Mouse (Mus musculus) neural tube, embryonic 13.5 days (tissue): Measurements from ENCODE around the gene Fancc. TPM values are rescaled to one million over a fixed set of nuclear protein-coding genes. Genes with fewer than 3 reads are reported as not detected.
A peak's percentile ranks its signal among the peaks of the same experiment; 100 is the strongest.

Experiments
- ATAC-seq: fragments of 200-750 bp; cut with Nextera tagmentation; 2 replicates; pipeline ENCODE4 v1.8.0; 2017; ENCODE audit warnings: low read depth, mild to moderate bottlenecking, moderate TSS enrichment, moderate library complexity
- H3K27ac ChIP-seq: fragments of 300-500 bp; sonication (generic); replicated peaks from 2 replicates; pipeline ENCODE4 v1.5.1; 2015; ENCODE audit warnings: moderate library complexity, mild to moderate bottlenecking, inconsistent platforms
- H3K27me3 ChIP-seq: fragments of 300-500 bp; sonication (generic); 2 replicates; pipeline ENCODE4 v1.6.1; 2015; ENCODE audit warnings: mild to moderate bottlenecking, inconsistent platforms
- H3K36me3 ChIP-seq: fragments of 300-500 bp; sonication (generic); 2 replicates; pipeline ENCODE4 v1.6.1; 2015; ENCODE audit warnings: mild to moderate bottlenecking, inconsistent platforms
- H3K4me1 ChIP-seq: fragments of 300-500 bp; sonication (generic); replicated peaks from 2 replicates; pipeline ENCODE4 v1.6.1; 2015; ENCODE audit warnings: inconsistent platforms
- H3K4me2 ChIP-seq: fragments of 300-500 bp; sonication (generic); 2 replicates; pipeline ENCODE4 v1.6.1; 2015; ENCODE audit warnings: inconsistent platforms, mild to moderate bottlenecking, moderate library complexity
- H3K4me3 ChIP-seq: fragments of 300-500 bp; sonication (generic); 2 replicates; pipeline ENCODE4 v1.5.1; 2015; ENCODE audit warnings: mild to moderate bottlenecking, inconsistent platforms
- H3K9ac ChIP-seq: fragments of 300-500 bp; sonication (generic); 2 replicates; pipeline ENCODE4 v1.6.1; 2015; ENCODE audit warnings: moderate library complexity, mild to moderate bottlenecking, inconsistent platforms
- H3K9me3 ChIP-seq: fragments of 300-500 bp; sonication (generic); 2 replicates; pipeline ENCODE4 v1.6.1; 2016; ENCODE audit warnings: inconsistent platforms
- WGBS: fragments of 180-500 bp; shearing (Covaris S2); methylation state at CpG from one replicate; pipeline ENCODE4 v1.1.7; 2015; 5-methylcytosine and 5-hydroxymethylcytosine counted together
- polyA plus RNA-seq: library from polyadenylated mRNA; unstranded; fragments of >200 nt; fragmentation: Nextera tagmentation; extraction: Ambion mirVana; gene quantifications from 2 replicates; pipeline ENCODE4 v1.2.1, GENCODE M21; 2015

Fancc gene
- polyA plus RNA-seq, 1 experiment from 2014 or later: 15.3 TPM

DNA sequence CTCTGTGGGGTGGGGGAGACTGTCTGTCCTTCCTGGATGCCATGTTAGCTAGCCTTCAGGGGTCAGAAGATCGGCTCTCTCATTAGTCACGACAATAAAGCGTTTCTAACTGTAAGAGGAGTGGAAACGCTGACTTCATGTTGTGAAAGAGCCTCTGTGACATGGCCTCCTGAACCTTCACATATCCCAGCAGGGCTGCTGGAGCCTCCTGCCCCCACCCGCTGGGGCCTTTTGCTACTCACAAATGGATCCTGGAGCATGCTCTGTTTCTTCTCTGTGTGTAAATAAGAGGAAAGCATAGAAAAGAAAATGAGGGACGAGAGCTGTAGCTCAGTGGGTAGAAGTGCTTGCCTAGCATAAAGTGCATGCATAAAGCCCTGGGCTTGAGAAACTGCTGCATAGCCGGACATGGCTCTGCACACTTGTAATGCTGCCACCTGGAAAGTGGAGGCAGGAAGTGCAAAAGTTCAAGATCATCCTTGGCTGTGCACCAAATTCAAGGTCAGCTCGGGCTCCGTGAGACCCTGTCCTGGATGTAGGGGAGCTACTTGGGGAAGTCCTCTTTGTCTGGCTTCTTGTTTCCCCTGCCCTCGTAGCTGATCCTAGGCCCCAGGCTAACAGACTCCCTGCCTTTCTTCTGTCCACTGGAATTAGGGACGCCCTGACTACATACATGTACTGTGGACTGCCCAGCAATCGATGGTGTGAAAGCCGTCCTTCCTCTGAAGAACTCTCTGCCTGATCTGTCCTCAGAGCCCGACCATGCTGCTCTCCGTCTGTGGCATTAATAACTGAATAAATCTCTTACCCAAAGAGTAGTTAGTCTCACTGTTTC is 202.5 kb downstream of the Fancc start:
- no peaks in the 10 kb centered on the region for H3K27me3 ChIP-seq
- H3K36me3 ChIP-seq: peaks cover 32% of the 10 kb centered on the region
- no peak overlapping the region for H3K4me3 ChIP-seq
- peak overlapping the region; percentile 72 for H3K27ac ChIP-seq
- 20% methylated on average over 15 of the region's 15 CpGs for WGBS
- ATAC-seq: peak; percentile 56; the same call in 1 of the 2 replicates
- H3K9ac ChIP-seq: peak overlapping the region; percentile 35; the same call in 1 of the 2 replicates
- H3K9me3 ChIP-seq: no peaks in the 10 kb centered on the region
- 0 out of 2 replicates have a peak overlapping the region, but pooled peaks have one; percentile 13 for H3K4me2 ChIP-seq
- peaks cover 40% of the 10 kb centered on the region for H3K4me1 ChIP-seq

DNA sequence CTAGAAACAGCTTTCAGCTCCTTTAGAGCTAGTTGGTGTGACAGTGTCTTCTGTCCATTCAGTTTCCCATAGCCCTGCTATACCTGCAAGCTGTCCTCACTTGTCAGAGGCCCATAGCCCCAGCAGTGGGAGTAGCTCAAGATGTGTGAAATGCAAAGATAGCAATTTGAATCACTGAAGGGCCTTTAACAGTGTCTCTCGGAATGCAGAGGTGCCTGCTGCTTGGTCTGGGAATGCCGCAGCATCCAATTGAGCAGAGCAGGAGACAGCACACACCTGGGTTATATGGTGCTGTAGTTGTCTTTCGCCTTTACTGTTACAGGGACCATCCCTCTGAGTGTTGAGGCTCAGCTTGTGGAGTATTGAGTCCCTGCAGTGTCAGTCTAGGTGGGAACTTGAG is 203.4 kb downstream of the Fancc start:
- WGBS: 42% methylated on average over 3 of the region's 3 CpGs
- Histone ChIP-seq H3K4me1 (peaks cover 49% of the 10 kb centered on the region), H3K4me2 (no peak overlapping the region), H3K36me3 (peaks cover 24% of the 10 kb centered on the region), H3K9me3 (no peaks in the 10 kb centered on the region), H3K27ac (peak overlapping the region; percentile 72), H3K27me3 (no peaks in the 10 kb centered on the region), H3K9ac (no peak overlapping the region), H3K4me3 (no peak overlapping the region)
- no peak for ATAC-seq

DNA sequence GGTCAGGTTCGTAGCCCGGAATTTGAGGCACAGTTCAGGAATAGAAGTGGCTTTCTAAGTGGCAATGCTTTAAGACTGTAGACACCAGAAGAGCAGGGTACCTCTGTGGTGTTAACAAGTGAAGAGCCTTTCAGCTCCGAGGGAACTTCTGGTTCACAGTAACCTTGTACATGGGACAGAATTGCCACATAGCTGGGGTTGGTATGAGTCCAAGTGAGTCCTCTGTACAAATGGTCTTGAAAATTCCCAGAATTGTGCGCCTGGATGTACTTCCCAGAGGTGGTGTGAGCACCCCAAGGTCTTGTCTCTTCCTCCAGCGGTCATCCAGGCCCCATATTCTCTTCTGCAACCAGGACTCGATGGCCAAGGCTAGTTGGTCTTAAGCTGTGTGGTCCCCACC is 206.1 kb downstream of the Fancc start:
- ATAC-seq: no peak
- Histone ChIP-seq H3K9ac (no peak overlapping the region), H3K27me3 (no peaks in the 10 kb centered on the region), H3K4me1 (peaks cover 52% of the 10 kb centered on the region), H3K27ac (no peak overlapping the region), H3K9me3 (no peaks in the 10 kb centered on the region), H3K4me3 (no peak overlapping the region), H3K4me2 (no peak overlapping the region), H3K36me3 (peaks cover 21% of the 10 kb centered on the region)
- WGBS: 96% methylated on average over 6 of the region's 6 CpGs

DNA sequence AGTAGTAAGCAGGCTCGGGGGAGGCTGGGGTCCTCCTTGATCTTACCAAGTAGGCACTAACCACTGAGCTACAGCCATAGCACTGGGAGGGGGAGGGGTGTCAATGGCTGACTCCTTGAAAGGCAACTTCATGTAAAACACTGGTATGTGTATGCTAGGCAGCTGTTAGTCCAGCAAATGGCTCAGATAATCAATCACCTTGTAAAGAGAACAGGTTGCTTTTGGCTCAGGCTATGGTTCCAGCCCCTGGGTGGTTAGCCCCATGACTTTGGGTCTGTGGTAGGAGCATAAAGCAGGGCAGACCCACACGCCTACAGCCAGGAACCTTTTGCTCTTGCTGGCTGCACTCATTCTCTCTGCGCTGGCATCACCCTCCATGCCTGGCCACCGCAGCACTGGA is 207.0 kb downstream of the Fancc start:
- 0 out of 2 replicates have a peak overlapping the region, but pooled peaks have one; percentile 12 for H3K9ac ChIP-seq
- H3K4me3 ChIP-seq: no peak overlapping the region
- H3K27me3 ChIP-seq: no peaks in the 10 kb centered on the region
- no peak overlapping the region for H3K27ac ChIP-seq
- H3K36me3 ChIP-seq: peaks cover 26% of the 10 kb centered on the region
- peaks cover 46% of the 10 kb centered on the region for H3K4me1 ChIP-seq
- ATAC-seq: no peak
- WGBS: 86% methylated on average over 4 of the region's 4 CpGs
- no peaks in the 10 kb centered on the region for H3K9me3 ChIP-seq
- no peak overlapping the region for H3K4me2 ChIP-seq

DNA sequence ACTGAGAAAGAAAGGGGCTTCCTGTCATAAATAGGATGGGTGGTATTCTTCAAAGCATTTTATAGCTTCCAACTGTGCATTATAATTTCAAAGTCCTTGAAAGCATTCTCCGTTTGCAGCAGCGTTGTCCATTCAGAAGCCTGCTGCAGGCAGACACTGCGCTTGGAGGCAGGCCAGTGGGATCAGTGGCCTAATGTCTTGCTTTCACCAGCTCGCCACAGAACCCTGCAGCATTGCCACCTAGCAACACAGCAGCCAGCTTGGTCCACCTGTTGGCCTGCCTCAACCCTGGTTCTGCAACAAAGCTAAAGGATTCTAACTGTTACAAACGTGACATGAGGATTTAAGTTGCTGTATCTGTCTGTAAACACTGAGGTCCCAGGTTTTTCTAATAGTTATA is 207.4 kb downstream of the Fancc start:
- Histone ChIP-seq H3K36me3 (peaks cover 26% of the 10 kb centered on the region), H3K9me3 (no peaks in the 10 kb centered on the region), H3K4me2 (no peak overlapping the region), H3K4me1 (peaks cover 41% of the 10 kb centered on the region), H3K4me3 (no peak overlapping the region), H3K9ac (no peak overlapping the region), H3K27me3 (no peaks in the 10 kb centered on the region), H3K27ac (no peak overlapping the region)
- 28% methylated on average over 5 of the region's 5 CpGs for WGBS
- ATAC-seq: no peak

DNA sequence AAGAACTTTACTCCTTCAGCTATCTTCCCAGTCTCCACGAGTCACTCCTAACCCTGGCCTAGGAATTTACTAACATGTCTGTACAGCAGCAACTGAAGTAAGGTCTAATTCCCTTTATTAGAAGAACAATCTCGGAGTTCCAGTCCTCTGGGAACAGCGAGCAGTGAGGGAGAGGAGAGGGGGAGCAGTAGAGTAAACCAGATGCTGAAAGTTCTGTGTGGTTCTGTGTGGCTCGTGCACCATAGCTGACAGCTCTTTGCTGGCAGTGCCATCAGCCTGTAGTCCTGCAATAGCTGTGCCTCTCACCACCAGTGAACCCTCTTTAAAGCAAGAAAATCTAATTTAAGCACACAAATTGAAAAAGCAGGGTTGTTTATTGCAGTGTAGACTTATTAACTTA is 207.9 kb downstream of the Fancc start:
- 26% methylated on average over 4 of the region's 4 CpGs for WGBS
- no peak overlapping the region for H3K4me3 ChIP-seq
- H3K27me3 ChIP-seq: no peaks in the 10 kb centered on the region
- no peaks in the 10 kb centered on the region for H3K9me3 ChIP-seq
- ATAC-seq: no peak
- H3K27ac ChIP-seq: peak overlapping the region; percentile 7; the same call in 1 of the 2 replicates
- H3K36me3 ChIP-seq: peaks cover 26% of the 10 kb centered on the region
- H3K4me1 ChIP-seq: peaks cover 36% of the 10 kb centered on the region
- H3K4me2 ChIP-seq: no peak overlapping the region
- H3K9ac ChIP-seq: no peak overlapping the region

DNA sequence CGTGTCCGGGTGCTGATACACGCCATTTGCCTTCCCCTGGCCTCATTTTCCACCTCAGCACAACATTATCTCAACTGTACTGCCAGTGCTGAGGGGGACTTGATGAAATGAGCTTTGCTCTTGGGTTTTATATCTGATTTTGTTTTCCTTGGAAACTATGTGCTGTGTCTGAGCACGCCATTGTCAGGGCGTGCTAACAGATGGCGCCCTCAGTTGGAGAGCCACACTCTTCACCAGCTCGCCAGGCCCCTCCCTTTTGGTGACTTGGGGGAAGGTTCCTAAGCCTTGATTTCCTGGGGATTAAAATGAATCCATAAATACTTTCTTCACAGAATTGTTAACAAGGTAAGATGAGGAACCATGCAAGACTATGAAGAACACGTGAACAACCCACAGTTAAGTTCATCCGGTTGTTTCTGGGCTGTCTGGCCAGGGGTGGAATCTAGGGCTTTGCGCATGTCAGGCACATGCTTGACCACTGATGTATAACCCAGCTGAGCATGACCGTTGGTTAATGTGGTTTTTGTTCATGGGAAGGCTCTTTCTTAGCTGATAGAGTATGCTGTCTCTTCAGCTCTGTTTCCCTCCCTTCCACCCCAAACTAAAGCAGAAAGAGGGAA is 210.5 kb downstream of the Fancc start:
- peaks cover 26% of the 10 kb centered on the region for H3K4me1 ChIP-seq
- no peaks in the 10 kb centered on the region for H3K27me3 ChIP-seq
- no peak overlapping the region for H3K9ac ChIP-seq
- 78% methylated on average over 11 of the region's 11 CpGs for WGBS
- H3K27ac ChIP-seq: no peak overlapping the region
- H3K9me3 ChIP-seq: no peaks in the 10 kb centered on the region
- no peak overlapping the region for H3K4me2 ChIP-seq
- no peak for ATAC-seq
- H3K4me3 ChIP-seq: no peak overlapping the region
- peaks cover 36% of the 10 kb centered on the region for H3K36me3 ChIP-seq

DNA sequence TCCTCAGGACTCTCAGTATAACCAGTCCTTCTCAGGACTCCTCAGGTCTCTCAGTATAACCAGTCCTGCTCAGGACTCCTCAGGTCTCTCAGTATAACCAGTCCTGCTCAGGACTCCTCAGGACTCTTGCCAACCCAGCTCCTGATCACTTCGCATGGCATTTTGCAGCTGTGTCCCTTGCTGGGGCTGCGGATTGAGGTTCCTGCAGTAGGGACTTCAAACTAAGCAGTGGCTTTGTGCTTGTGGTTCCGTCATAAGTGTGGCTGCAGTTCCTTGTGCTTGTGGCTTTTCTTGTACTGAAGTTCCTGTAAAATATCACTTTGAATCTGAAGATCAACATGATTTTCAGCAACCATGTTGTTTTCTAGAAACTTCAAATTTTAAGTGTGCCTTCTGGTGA is 212.3 kb downstream of the Fancc start:
- Histone ChIP-seq H3K4me1 (peaks cover 34% of the 10 kb centered on the region), H3K4me2 (no peak overlapping the region), H3K9ac (no peak overlapping the region), H3K27ac (no peak overlapping the region), H3K4me3 (no peak overlapping the region), H3K27me3 (no peaks in the 10 kb centered on the region), H3K9me3 (no peaks in the 10 kb centered on the region), H3K36me3 (peaks cover 32% of the 10 kb centered on the region)
- 91% methylated on average over 3 of the region's 3 CpGs for WGBS
- ATAC-seq: no peak

DNA sequence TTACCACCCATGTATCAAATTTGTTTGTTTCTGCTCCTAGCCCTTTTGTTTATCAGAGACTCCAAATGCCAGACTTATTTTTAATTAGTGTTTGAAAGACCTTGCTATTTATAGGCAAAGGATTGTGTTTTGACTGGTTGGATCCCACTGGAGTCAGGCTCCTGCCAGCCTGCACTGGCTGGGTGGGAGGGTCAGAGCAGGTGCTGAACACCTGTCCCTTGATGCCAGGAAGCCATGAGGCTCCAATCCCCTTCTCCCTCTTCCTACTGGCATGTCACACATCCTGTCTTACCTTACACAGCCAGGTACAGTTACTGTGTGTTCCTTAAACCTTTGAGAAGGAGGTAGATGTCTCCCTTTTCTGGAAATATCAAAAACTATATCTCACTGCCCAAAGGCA is 213.8 kb downstream of the Fancc start:
- H3K4me2 ChIP-seq: no peak overlapping the region

DNA sequence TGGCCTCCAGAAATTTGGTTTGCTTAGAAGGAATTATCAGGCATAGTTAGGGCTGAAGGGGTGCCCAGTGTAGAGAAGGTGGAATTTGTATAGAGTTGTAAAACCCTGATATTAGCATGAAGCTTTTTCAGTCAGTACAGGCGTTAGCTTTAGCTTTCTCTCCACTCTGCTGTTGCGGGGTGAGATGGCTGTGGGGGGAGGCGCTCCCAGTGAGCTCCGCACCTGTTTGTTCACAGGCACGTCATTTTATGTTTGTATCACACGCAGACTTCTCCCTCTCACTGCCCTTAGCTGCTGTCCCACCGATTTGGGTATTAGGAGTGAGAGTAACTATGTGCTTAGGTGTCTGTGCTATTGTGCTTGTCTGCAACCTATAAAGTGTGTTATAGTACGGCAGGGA is 215.9 kb downstream of the Fancc start:
- no peak overlapping the region for H3K4me3 ChIP-seq
- ATAC-seq: no peak
- 73% methylated on average over 8 of the region's 8 CpGs for WGBS
- no peaks in the 10 kb centered on the region for H3K9me3 ChIP-seq
- 0 out of 2 replicates have a peak overlapping the region, but pooled peaks have one; percentile 42 for H3K27ac ChIP-seq
- H3K4me2 ChIP-seq: peak overlapping the region; percentile 48
- peaks cover 44% of the 10 kb centered on the region for H3K4me1 ChIP-seq
- peaks cover 17% of the 10 kb centered on the region for H3K36me3 ChIP-seq
- H3K9ac ChIP-seq: peak overlapping the region; percentile 49; the same call in 1 of the 2 replicates
- peaks cover 12% of the 10 kb centered on the region; the same call in 1 of the 2 replicates for H3K27me3 ChIP-seq

More for the DNA sequence above, 213.8 kb downstream of the Fancc start:
- Histone ChIP-seq H3K9me3 (no peaks in the 10 kb centered on the region), H3K27ac (no peak overlapping the region), H3K27me3 (no peaks in the 10 kb centered on the region), H3K36me3 (peaks cover 32% of the 10 kb centered on the region), H3K4me3 (no peak overlapping the region), H3K4me1 (peaks cover 37% of the 10 kb centered on the region), H3K9ac (no peak overlapping the region)
- no peak for ATAC-seq

DNA sequence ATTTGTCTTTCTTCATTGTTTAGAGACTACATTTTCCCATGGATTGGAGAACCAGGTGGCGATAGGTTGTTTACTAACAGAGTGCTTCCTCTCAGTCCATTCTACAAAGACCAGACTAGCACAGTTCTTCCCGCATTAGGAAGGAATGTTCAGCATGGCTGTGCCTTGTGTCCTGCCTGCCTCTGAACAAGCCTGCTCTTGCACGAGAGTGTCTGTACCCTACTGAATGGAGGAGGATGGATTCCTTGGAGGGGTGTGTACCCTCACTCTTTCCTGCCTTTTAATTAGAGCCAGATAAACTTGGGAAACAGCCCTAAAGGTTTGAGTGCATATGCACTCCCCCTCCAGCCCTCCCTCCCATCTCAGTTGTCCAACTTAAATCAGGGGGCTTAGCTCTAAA is 216.7 kb downstream of the Fancc start:
- H3K4me1 ChIP-seq: peaks cover 43% of the 10 kb centered on the region
- peak overlapping the region; percentile 49 for H3K9ac ChIP-seq
- ATAC-seq: no peak
- peaks cover 13% of the 10 kb centered on the region for H3K36me3 ChIP-seq
- H3K27me3 ChIP-seq: peaks cover 13% of the 10 kb centered on the region; the same call in 1 of the 2 replicates
- 0 out of 2 replicates have a peak overlapping the region, but pooled peaks have one; percentile 42 for H3K27ac ChIP-seq
- WGBS: 37% methylated on average over 3 of the region's 3 CpGs
- H3K9me3 ChIP-seq: no peaks in the 10 kb centered on the region
- peak overlapping the region; percentile 48 for H3K4me2 ChIP-seq
- H3K4me3 ChIP-seq: 0 out of 2 replicates have a peak overlapping the region, but pooled peaks have one; percentile 8

DNA sequence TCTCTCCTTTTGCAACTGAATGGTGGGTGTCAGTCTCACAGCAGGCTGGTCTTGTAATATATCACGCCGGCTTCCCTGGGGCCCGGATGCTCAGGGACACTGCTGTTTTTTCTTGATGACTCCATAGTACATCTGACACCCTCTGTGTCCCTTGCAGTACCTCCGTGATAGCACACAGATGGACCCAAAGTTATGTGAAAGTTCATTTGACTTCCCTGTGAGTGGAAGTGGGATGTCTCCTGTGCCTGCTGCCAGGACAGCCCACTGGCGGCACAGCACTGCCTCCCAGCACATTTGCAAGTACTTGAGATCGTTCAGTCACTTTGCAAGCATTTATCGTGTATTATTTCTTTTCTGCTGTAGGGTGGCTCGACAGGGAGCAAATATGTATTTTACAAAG is 217.3 kb downstream of the Fancc start:
- WGBS: 31% methylated on average over 8 of the region's 8 CpGs
- Histone ChIP-seq H3K4me1 (peaks cover 48% of the 10 kb centered on the region), H3K4me3 (peak overlapping the region; percentile 15), H3K27me3 (peaks cover 13% of the 10 kb centered on the region; the same call in 1 of the 2 replicates), H3K9me3 (no peaks in the 10 kb centered on the region), H3K9ac (peak overlapping the region; percentile 56), H3K4me2 (peak overlapping the region; percentile 48), H3K36me3 (peaks cover 10% of the 10 kb centered on the region), H3K27ac (peak overlapping the region; percentile 71)
- ATAC-seq: no peak
